Mouse (Mus musculus): ENCODE data around the gene Fndc8. TPM values are rescaled to one million over a fixed set of nuclear protein-coding genes. Genes with fewer than 3 reads are reported as not detected.

The Fndc8 gene
- polyA plus RNA-seq, 1 experiment = 0.04 TPM

DNA sequence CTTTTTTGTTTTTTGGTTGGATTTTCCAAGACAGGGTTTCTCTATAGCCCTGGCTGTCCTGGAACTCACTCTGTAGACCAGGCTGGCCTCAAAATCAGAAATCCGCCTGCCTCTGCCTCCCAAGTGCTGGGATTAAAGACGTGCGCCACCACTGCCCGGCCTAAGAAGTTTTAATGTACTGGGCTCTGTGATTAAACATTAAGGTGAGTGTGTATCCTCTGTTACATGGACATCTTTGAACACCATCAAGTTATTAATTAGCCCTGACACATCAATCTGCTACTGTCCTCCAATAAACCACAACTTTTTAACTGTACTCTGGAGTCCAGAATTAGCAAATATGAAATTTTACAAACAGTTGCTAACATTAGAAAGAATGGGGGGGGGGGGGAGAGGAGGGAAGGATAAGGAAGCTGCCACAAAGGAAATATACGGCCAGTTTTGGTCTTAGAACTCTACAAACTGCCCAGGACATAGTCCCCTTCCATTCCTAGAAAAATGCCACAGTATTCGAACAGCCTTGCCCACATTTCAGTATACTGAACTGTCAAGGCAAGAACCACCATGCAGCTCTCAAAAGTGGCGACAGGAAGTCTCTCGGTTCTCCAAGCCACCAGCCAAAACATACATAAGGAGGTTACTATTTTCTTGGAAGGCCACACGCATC lies 22.3 kb upstream of the Fndc8 start:
- Histone ChIP-seq H3K36me3 (ENCODE audit: control insufficient read depth, insufficient read depth) (no peaks in the 10 kb centered on the region), H3K4me2 (ENCODE audit: low read depth) (peak overlapping the region; percentile 87), H3ac (ENCODE audit: control insufficient read depth, insufficient read length) (peak overlapping the region; percentile 41), H3K4me3 (peak overlapping the region; percentile 32), H3K27me3 (ENCODE audit: control insufficient read depth, insufficient read depth, insufficient read length) (no peaks in the 10 kb centered on the region), H3K79me2 (ENCODE audit: control insufficient read depth, insufficient read depth) (no peaks in the 10 kb centered on the region)
- no peak for TF ChIP-seq MYOG (IDR thresholded peaks at IDR 0.05; ENCODE audit: control insufficient read depth in 1 of 3, insufficient read depth in 1 of 3, insufficient read length in 2 of 3, low read depth in 2 of 3)
- TF ChIP-seq POLR2AphosphoS2 (IDR thresholded peaks at IDR 0.05; ENCODE audit: insufficient read length, low read depth) = no peak
- TF ChIP-seq USF1 (IDR thresholded peaks at IDR 0.05; ENCODE audit: low read depth) = no peak
- no peak for TF ChIP-seq CEBPB (IDR thresholded peaks at IDR 0.05; ENCODE audit: insufficient read depth, poor library complexity, severe bottlenecking)
- no peak for TF ChIP-seq TCF3 (IDR thresholded peaks at IDR 0.05; ENCODE audit: insufficient read length, low read depth)
- no peak for TF ChIP-seq SRF (IDR thresholded peaks at IDR 0.05; ENCODE audit: control insufficient read depth, insufficient read length, low read depth)

DNA sequence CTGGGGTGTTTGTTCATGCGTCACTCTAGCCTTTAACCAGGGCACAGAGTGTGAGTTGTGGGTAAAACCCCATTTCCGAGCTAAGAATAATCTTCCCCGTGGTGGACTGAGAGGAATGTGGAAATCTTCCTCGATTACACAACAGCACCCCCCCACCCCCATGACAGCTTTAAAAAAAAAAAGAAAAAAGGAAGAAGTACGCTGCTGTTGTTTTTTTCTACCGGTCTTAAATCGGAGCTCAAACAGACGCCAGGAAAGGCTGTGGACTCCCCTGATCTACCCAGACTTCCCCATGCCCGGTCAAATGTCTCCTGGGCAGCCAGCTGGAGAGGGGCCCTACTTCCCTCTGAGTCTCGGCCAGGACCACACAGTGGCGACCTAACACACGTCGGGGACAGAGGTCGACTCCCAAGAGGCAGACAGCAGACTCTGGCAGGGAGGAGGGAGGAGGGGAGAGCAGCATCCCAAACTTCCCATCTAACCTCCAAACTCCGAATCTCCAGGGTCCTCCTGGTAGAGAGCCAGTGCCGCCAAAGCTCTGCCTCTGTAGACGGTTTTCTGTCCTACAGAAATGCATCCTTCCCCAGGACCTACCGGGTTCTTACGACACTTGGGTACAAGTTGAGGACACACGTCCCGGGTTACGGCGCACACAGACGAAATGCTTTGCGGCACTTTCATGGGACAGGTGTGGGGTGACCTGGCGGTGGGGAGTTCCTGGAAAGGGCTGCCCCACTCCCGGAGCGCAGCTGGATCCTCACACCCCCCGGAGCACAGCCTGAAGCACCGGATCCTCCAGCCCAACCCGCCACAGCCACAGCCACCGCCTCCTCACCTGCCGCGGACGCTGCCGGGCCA lies 21.5 kb upstream of the Fndc8 start:
- no peak for TF ChIP-seq E2F4 (IDR thresholded peaks at IDR 0.05; ENCODE audit: insufficient read depth)
- TF ChIP-seq TCF3 (IDR thresholded peaks at IDR 0.05; ENCODE audit: insufficient read length, low read depth) = no peak
- no peak for TF ChIP-seq POLR2AphosphoS2 (IDR thresholded peaks at IDR 0.05; ENCODE audit: insufficient read length, low read depth)
- TF ChIP-seq MYOG (IDR thresholded peaks at IDR 0.05; ENCODE audit: control insufficient read depth in 1 of 3, insufficient read depth in 1 of 3, insufficient read length in 2 of 3, low read depth in 2 of 3) = no peak
- TF ChIP-seq MAX (IDR thresholded peaks at IDR 0.05; ENCODE audit: low read depth) = no peak
- TF ChIP-seq USF1 (IDR thresholded peaks at IDR 0.05; ENCODE audit: low read depth) = no peak
- TF ChIP-seq POLR2A (IDR thresholded peaks at IDR 0.05; ENCODE audit: insufficient read length, low read depth) = no peak
- no peak for TF ChIP-seq REST (IDR thresholded peaks at IDR 0.05; ENCODE audit: insufficient read depth, insufficient read length)
- TF ChIP-seq CEBPB (IDR thresholded peaks at IDR 0.05; ENCODE audit: insufficient read depth, poor library complexity, severe bottlenecking) = no peak
- TF ChIP-seq SRF (IDR thresholded peaks at IDR 0.05; ENCODE audit: control insufficient read depth, insufficient read length, low read depth) = no peak
- no peak for TF ChIP-seq MYOD1 (IDR thresholded peaks at IDR 0.05; ENCODE audit: control insufficient read depth in 1 of 3, insufficient read length in 2 of 3, low read depth in 2 of 3)
- no peak for TF ChIP-seq TCF12 (IDR thresholded peaks at IDR 0.05; ENCODE audit: insufficient read depth, poor library complexity, severe bottlenecking)
- H3K36me3 ChIP-seq (ENCODE audit: control insufficient read depth, insufficient read depth) = no peaks in the 10 kb centered on the region
- H3K4me3 ChIP-seq = peak overlapping the region; percentile 32
- no peaks in the 10 kb centered on the region for H3K27me3 ChIP-seq (ENCODE audit: control insufficient read depth, insufficient read depth, insufficient read length)
- peak overlapping the region; percentile 87 for H3K4me2 ChIP-seq (ENCODE audit: low read depth)
- H3K79me2 ChIP-seq (ENCODE audit: control insufficient read depth, insufficient read depth) = no peaks in the 10 kb centered on the region
- peak overlapping the region; percentile 41 for H3ac ChIP-seq (ENCODE audit: control insufficient read depth, insufficient read length)

DNA sequence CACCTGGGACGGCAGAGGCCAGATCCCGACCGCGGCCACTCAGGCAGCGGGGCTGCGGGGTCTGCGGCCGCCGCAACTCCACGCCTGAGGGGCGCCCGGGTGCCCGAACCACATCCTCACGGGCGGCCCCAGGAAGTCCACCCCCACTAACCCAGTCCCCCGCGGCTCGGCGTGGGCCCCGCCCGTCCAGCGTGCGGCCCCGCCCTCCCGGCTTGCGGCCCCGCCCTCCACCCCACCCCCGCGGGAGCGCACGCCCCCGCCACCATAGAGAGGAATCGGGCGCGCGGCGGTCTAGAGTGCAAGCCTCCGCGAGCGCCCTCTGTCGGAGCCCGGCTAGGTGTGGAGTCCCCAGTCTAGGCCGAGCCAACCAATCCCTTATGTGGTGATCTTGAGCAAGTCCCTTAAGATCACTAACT lies 20.9 kb upstream of the Fndc8 start, which contains the start of gene Rffl:
Gene Rffl, minus strand, starts transcription at position 180 of the 416 bp plus-strand sequence.
- peak within 1 kb of the TSS; percentile 41 for H3ac ChIP-seq (ENCODE audit: control insufficient read depth, insufficient read length)
- H3K79me2 ChIP-seq (ENCODE audit: control insufficient read depth, insufficient read depth) = no peaks in the 10 kb centered on the region
- peak within 1 kb of the TSS; percentile 87 for H3K4me2 ChIP-seq (ENCODE audit: low read depth)
- TF ChIP-seq MYOD1 (IDR thresholded peaks at IDR 0.05; ENCODE audit: control insufficient read depth in 1 of 3, insufficient read length in 2 of 3, low read depth in 2 of 3) (no peak), SRF (IDR thresholded peaks at IDR 0.05; ENCODE audit: control insufficient read depth, insufficient read length, low read depth) (peak; percentile 39)
- peak within 1 kb of the TSS; percentile 32 for H3K4me3 ChIP-seq
- no peaks in the 10 kb centered on the region for H3K36me3 ChIP-seq (ENCODE audit: control insufficient read depth, insufficient read depth)
- no peaks in the 10 kb centered on the region for H3K27me3 ChIP-seq (ENCODE audit: control insufficient read depth, insufficient read depth, insufficient read length)

DNA sequence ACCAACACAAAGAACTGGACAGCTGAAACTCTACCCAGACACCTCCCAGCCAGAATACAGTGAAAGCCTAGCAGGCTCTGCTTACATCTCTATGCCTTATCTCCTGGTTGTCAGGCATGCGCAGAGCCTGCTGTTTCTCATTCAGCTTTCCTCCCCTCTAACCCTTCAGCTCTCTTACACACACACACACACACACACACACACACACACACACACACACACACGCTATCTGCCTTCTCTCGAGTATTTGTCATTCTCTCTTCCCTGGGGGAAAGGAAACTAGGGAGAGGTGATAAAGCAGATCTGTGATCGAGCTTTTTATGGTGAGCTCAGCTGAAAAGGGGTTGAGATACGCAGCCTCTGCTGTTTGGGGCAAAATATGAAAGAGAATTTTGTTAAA lies 17.0 kb upstream of the Fndc8 start:
- Histone ChIP-seq H3K79me2 (ENCODE audit: control insufficient read depth, insufficient read depth) (no peaks in the 10 kb centered on the region), H3K4me2 (ENCODE audit: low read depth) (no peak overlapping the region), H3ac (ENCODE audit: control insufficient read depth, insufficient read length) (no peak overlapping the region)

DNA sequence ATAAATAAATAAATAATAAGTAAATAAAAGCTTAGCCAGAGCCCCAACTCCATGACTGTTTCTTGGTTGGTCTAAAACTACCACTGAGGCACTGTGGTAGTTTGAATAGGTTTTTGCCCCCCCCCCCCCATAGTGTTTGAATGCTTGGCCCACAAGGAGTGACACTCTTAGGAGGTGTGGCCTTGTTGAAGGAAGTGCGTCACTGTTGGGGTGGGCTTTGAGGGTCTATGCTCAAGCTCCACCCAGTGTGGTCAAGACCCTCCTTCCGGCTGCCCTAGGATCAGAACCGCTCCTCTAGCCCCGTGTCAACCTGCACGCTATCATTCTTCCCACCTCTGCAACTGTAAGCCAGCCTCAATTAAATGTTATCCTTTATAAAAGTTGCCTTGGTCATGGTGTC lies 16.3 kb upstream of the Fndc8 start:
- no peaks in the 10 kb centered on the region for H3K36me3 ChIP-seq (ENCODE audit: control insufficient read depth, insufficient read depth)
- TF ChIP-seq E2F4 (IDR thresholded peaks at IDR 0.05; ENCODE audit: insufficient read depth) (no peak), REST (IDR thresholded peaks at IDR 0.05; ENCODE audit: insufficient read depth, insufficient read length) (no peak), MYOD1 (IDR thresholded peaks at IDR 0.05; ENCODE audit: control insufficient read depth in 1 of 3, insufficient read length in 2 of 3, low read depth in 2 of 3) (no peak), POLR2AphosphoS2 (IDR thresholded peaks at IDR 0.05; ENCODE audit: insufficient read length, low read depth) (no peak), TCF12 (IDR thresholded peaks at IDR 0.05; ENCODE audit: insufficient read depth, poor library complexity, severe bottlenecking) (no peak), TCF3 (IDR thresholded peaks at IDR 0.05; ENCODE audit: insufficient read length, low read depth) (no peak), CEBPB (IDR thresholded peaks at IDR 0.05; ENCODE audit: insufficient read depth, poor library complexity, severe bottlenecking) (no peak), SRF (IDR thresholded peaks at IDR 0.05; ENCODE audit: control insufficient read depth, insufficient read length, low read depth) (no peak)
- no peaks in the 10 kb centered on the region for H3K79me2 ChIP-seq (ENCODE audit: control insufficient read depth, insufficient read depth)
- no peak overlapping the region for H3K4me3 ChIP-seq
- no peaks in the 10 kb centered on the region for H3K27me3 ChIP-seq (ENCODE audit: control insufficient read depth, insufficient read depth, insufficient read length)
- H3ac ChIP-seq (ENCODE audit: control insufficient read depth, insufficient read length) = no peak overlapping the region
- no peak overlapping the region for H3K4me2 ChIP-seq (ENCODE audit: low read depth)

More for the DNA sequence above, 17.0 kb upstream of the Fndc8 start:
- no peak overlapping the region for H3K4me3 ChIP-seq
- H3K27me3 ChIP-seq (ENCODE audit: control insufficient read depth, insufficient read depth, insufficient read length) = no peaks in the 10 kb centered on the region
- no peaks in the 10 kb centered on the region for H3K36me3 ChIP-seq (ENCODE audit: control insufficient read depth, insufficient read depth)
- no peak for TF ChIP-seq TCF3 (IDR thresholded peaks at IDR 0.05; ENCODE audit: insufficient read length, low read depth)
- no peak for TF ChIP-seq E2F4 (IDR thresholded peaks at IDR 0.05; ENCODE audit: insufficient read depth)
